Mouse (Mus musculus): Measurements from ENCODE around the gene Tifab. TPM values are rescaled to one million over a fixed set of nuclear protein-coding genes. Genes with fewer than 3 reads are reported as not detected.
"Not testable (repeated sequence)": the region's sequence is repeated elsewhere in the genome, so short reads cannot be mapped to it uniquely, and the experiment has no call there.

Gene Tifab
- polyA plus RNA-seq, 1 experiment from 2014 or later = 0.87 TPM

- H3K9me3 ChIP-seq = peaks cover 6% of the 10 kb centered on the region; the same call in 1 of the 2 replicates
- ATAC-seq (replicated peaks) = peak; percentile 87
- H3K36me3 ChIP-seq = no peaks in the 10 kb centered on the region
- H3K27me3 ChIP-seq = no peaks in the 10 kb centered on the region
- peaks cover 19% of the 10 kb centered on the region for H3K4me1 ChIP-seq
- peak overlapping the region; percentile 33; the same call in 1 of the 2 replicates for H3K9ac ChIP-seq (replicated peaks)
- H3K4me3 ChIP-seq = peak overlapping the region; percentile 14; the same call in 1 of the 2 replicates
- peak overlapping the region; percentile 65 for H3K27ac ChIP-seq (replicated peaks)
- peak overlapping the region; percentile 43 for H3K4me2 ChIP-seq (replicated peaks)
- WGBS = 2% methylated on average over 35 of the region's 35 CpGs
These were observed 29.8 kb upstream of the Tifab start for GRCm38 (mm10) chr13:56208225-56209066.

DNA sequence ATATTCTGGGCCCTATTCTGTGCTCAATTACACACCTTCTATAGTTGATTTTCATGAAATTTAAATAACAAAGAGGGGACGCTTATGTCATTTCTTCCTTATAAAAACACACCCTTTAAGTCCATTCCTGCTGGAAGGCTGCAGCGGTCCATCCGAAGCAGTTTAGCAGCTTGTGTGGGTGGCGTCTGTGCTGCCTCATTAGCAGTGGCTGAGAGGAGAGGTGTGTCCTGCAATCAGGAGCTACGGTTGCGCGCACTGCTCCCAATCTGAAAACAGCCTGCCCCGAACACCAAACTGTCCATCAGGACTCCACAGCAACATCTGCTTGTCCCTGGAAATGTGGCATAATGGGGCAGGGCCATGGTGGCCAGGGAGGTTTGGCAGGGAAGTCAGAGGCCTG lies 20.8 kb upstream of the Tifab start:
- no peak overlapping the region for H3K9ac ChIP-seq (replicated peaks)
- no peaks in the 10 kb centered on the region for H3K36me3 ChIP-seq
- H3K27ac ChIP-seq (replicated peaks) = 0 out of 2 replicates have a peak overlapping the region, but pooled peaks have one; percentile 23
- no peaks in the 10 kb centered on the region for H3K9me3 ChIP-seq
- ATAC-seq (replicated peaks) = peak; percentile 73
- WGBS = 12% methylated on average over 8 of the region's 8 CpGs
- H3K4me3 ChIP-seq = no peak overlapping the region
- no peak overlapping the region for H3K4me2 ChIP-seq (replicated peaks)
- 0 out of 2 replicates have a peak, but pooled peaks cover 2% of the 10 kb centered on the region for H3K27me3 ChIP-seq
- peaks cover 6% of the 10 kb centered on the region for H3K4me1 ChIP-seq

- Histone ChIP-seq H3K27me3 (0 out of 2 replicates have a peak, but pooled peaks cover 2% of the 10 kb centered on the region), H3K36me3 (no peaks in the 10 kb centered on the region), H3K9me3 (no peaks in the 10 kb centered on the region), H3K4me3 (no peak overlapping the region), H3K4me1 (peaks cover 6% of the 10 kb centered on the region), H3K4me2 (replicated peaks) (no peak overlapping the region), H3K27ac (replicated peaks) (no peak overlapping the region), H3K9ac (replicated peaks) (no peak overlapping the region)
- 12% methylated on average over 15 of the region's 15 CpGs for WGBS
- ATAC-seq (replicated peaks) = peak; percentile 79
These were observed 19.0 kb upstream of the Tifab start for GRCm38 (mm10) chr13:56197473-56198266.

DNA sequence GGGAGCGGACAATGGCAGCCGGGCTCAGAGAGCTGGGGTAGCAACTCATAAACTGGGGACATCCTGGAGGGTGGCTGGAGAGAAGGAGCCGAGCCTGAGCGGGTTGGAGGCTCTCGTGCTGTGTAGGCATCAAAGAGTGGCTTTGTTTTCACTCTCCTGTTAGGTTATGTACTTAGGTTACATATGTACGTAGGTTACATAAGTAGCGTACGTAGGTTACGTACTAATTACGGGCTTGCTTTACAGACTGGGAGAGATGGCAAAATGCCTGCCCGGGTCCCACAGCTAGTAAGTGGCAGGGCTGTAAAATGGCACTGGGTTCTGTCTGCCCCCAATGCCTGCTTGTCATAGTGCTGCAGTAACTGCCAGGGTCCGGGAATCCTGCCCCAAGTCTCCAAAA lies 18.3 kb upstream of the Tifab start:
- Histone ChIP-seq H3K4me3 (no peak overlapping the region), H3K9me3 (no peaks in the 10 kb centered on the region), H3K27me3 (0 out of 2 replicates have a peak, but pooled peaks cover 2% of the 10 kb centered on the region), H3K4me1 (peaks cover 6% of the 10 kb centered on the region), H3K27ac (replicated peaks) (no peak overlapping the region), H3K36me3 (no peaks in the 10 kb centered on the region), H3K9ac (replicated peaks) (no peak overlapping the region), H3K4me2 (replicated peaks) (no peak overlapping the region)
- ATAC-seq (replicated peaks) = 0 out of 2 replicates have a peak, but pooled peaks have one; percentile 26
- 66% methylated on average over 12 of the region's 12 CpGs for WGBS

GRCm38 (mm10) chr13:56195824-56196223 lies 17.1 kb upstream of the Tifab start:
- H3K4me3 ChIP-seq; H3K27me3 ChIP-seq; H3K27ac ChIP-seq (replicated peaks); H3K9ac ChIP-seq (replicated peaks); H3K4me1 ChIP-seq; ATAC-seq (replicated peaks); H3K36me3 ChIP-seq; H3K9me3 ChIP-seq; H3K4me2 ChIP-seq (replicated peaks): not testable (repeated sequence)
- 71% methylated on average over 11 of the region's 11 CpGs for WGBS

DNA sequence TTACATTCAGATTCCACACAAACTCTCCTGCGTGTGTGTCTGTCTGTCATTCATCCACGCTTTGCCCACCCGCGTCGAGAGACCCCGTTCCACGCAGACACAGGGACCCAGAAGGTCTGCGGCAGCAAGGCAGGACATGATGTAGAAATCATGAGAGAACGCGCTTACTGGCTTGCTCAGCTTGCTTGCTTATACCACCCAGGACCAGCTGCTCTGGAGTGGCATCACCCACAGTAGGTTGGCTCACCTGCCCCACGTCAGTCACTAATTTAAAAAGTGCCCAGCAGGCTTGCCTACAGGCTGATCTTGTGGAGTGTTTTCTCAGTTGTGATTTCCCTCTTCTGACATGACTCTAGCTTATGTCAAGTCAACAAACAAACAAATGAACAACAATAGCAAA lies 15.5 kb upstream of the Tifab start:
- not testable (repeated sequence) for H3K4me3 ChIP-seq; H3K36me3 ChIP-seq; H3K4me1 ChIP-seq; H3K27ac ChIP-seq (replicated peaks); H3K4me2 ChIP-seq (replicated peaks); ATAC-seq (replicated peaks); H3K9ac ChIP-seq (replicated peaks); H3K9me3 ChIP-seq; H3K27me3 ChIP-seq
- WGBS = 93% methylated on average over 11 of the region's 11 CpGs

- Histone ChIP-seq H3K9ac (replicated peaks) (no peak overlapping the region), H3K4me2 (replicated peaks) (no peak overlapping the region), H3K9me3 (no peaks in the 10 kb centered on the region), H3K4me3 (no peak overlapping the region), H3K27ac (replicated peaks) (no peak overlapping the region), H3K4me1 (no peaks in the 10 kb centered on the region), H3K36me3 (no peaks in the 10 kb centered on the region), H3K27me3 (no peaks in the 10 kb centered on the region)
- no peak for ATAC-seq (replicated peaks)
- 56% methylated on average over 3 of the region's 3 CpGs for WGBS
These were observed 12.5 kb upstream of the Tifab start for GRCm38 (mm10) chr13:56191225-56191624.

GRCm38 (mm10) chr13:56189688-56190087 lies 11.0 kb upstream of the Tifab start:
- no peak overlapping the region for H3K4me3 ChIP-seq
- no peaks in the 10 kb centered on the region for H3K36me3 ChIP-seq
- H3K4me2 ChIP-seq (replicated peaks) = no peak overlapping the region
- no peaks in the 10 kb centered on the region for H3K4me1 ChIP-seq
- H3K9ac ChIP-seq (replicated peaks) = no peak overlapping the region
- no peak for ATAC-seq (replicated peaks)
- H3K27me3 ChIP-seq = no peaks in the 10 kb centered on the region
- whole genome bisulfite sequencing = 80% methylated on average over 5 of the region's 5 CpGs
- H3K9me3 ChIP-seq = no peaks in the 10 kb centered on the region
- no peak overlapping the region for H3K27ac ChIP-seq (replicated peaks)

DNA sequence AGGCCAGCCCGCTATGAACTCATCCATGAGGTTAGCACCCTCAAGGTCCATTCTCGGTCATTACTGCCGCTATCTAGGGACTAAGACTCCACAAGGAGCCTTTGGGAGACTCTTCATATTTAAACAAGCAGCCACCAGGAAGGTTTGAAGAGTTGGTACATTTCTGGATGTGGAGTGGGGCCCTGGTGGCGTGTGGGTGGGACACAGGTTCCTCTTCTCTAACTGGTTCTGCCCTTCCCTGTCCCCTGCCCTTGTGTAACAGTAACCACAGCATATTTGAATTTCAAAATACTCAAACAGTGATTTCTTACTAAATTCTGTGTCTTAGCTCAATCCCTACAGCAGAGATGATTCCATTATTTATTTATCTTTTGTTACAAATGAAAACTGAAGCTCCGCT lies 5.0 kb upstream of the Tifab start:
- no peaks in the 10 kb centered on the region for H3K9me3 ChIP-seq
- no peak overlapping the region for H3K9ac ChIP-seq (replicated peaks)
- H3K4me1 ChIP-seq = no peaks in the 10 kb centered on the region
- no peaks in the 10 kb centered on the region for H3K36me3 ChIP-seq
- no peak overlapping the region for H3K4me3 ChIP-seq
- 88% methylated on average over 5 of the region's 5 CpGs for WGBS
- H3K4me2 ChIP-seq (replicated peaks) = no peak overlapping the region
- ATAC-seq (replicated peaks) = no peak
- H3K27me3 ChIP-seq = no peaks in the 10 kb centered on the region
- no peak overlapping the region for H3K27ac ChIP-seq (replicated peaks)

DNA sequence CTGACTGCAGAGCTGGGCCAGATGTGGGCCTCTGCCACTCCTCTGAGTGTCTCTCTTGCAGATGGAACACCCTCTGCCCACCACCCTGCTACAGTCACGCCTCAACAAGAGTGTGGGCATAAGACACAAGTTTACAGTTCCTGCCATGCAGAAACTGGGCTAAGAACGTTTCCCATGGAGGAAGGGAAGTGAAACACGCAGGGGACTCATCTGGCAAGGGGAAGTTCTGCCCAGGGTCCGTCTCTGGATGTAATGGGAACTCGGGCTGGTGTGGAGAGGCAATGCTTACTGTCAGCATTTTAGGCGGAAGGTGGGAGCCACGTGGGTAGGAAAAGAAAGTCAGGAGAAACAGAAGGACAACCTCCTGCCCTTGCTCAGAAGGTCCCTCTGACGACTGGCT lies 2.7 kb upstream of the Tifab start:
- no peak overlapping the region for H3K4me3 ChIP-seq
- H3K27ac ChIP-seq (replicated peaks) = no peak overlapping the region
- H3K36me3 ChIP-seq = no peaks in the 10 kb centered on the region
- H3K27me3 ChIP-seq = no peaks in the 10 kb centered on the region
- H3K4me2 ChIP-seq (replicated peaks) = no peak overlapping the region
- ATAC-seq (replicated peaks) = no peak
- no peaks in the 10 kb centered on the region for H3K9me3 ChIP-seq
- H3K9ac ChIP-seq (replicated peaks) = no peak overlapping the region
- H3K4me1 ChIP-seq = no peaks in the 10 kb centered on the region
- 81% methylated on average over 8 of the region's 8 CpGs for WGBS

- no peak overlapping the region for H3K9ac ChIP-seq (replicated peaks)
- H3K9me3 ChIP-seq = no peaks in the 10 kb centered on the region
- H3K27me3 ChIP-seq = no peaks in the 10 kb centered on the region
- 93% methylated on average over 9 of the region's 9 CpGs for WGBS
- no peaks in the 10 kb centered on the region for H3K4me1 ChIP-seq
- no peak for ATAC-seq (replicated peaks)
- H3K4me3 ChIP-seq = no peak overlapping the region
- no peaks in the 10 kb centered on the region for H3K36me3 ChIP-seq
- H3K4me2 ChIP-seq (replicated peaks) = no peak overlapping the region
- no peak overlapping the region for H3K27ac ChIP-seq (replicated peaks)
These were observed 2.4 kb downstream of the Tifab start for GRCm38 (mm10) chr13:56176310-56176709.

- 63% methylated on average over 4 of the region's 4 CpGs for WGBS
These were observed 2.8 kb downstream of the Tifab start for GRCm38 (mm10) chr13:56175848-56176247.

More at GRCm38 (mm10) chr13:56175848-56176247, 2.8 kb downstream of the Tifab start:
- no peak for ATAC-seq (replicated peaks)
- H3K4me3 ChIP-seq = no peak overlapping the region
- no peak overlapping the region for H3K27ac ChIP-seq (replicated peaks)
- H3K4me2 ChIP-seq (replicated peaks) = no peak overlapping the region
- no peak overlapping the region for H3K9ac ChIP-seq (replicated peaks)
- H3K27me3 ChIP-seq = no peaks in the 10 kb centered on the region
- H3K4me1 ChIP-seq = no peaks in the 10 kb centered on the region
- H3K36me3 ChIP-seq = no peaks in the 10 kb centered on the region
- H3K9me3 ChIP-seq = no peaks in the 10 kb centered on the region

Data from forebrain, embryonic 15.5 days (tissue).